Mouse (Mus musculus): ENCODE measurements at regions not wholly inside any gene's neighbourhood (a gene's known extent, or its start where the extent isn't known, plus 50 kb on each side); places are given as distances from the start of the nearest gene placed in this dataset.

DNA sequence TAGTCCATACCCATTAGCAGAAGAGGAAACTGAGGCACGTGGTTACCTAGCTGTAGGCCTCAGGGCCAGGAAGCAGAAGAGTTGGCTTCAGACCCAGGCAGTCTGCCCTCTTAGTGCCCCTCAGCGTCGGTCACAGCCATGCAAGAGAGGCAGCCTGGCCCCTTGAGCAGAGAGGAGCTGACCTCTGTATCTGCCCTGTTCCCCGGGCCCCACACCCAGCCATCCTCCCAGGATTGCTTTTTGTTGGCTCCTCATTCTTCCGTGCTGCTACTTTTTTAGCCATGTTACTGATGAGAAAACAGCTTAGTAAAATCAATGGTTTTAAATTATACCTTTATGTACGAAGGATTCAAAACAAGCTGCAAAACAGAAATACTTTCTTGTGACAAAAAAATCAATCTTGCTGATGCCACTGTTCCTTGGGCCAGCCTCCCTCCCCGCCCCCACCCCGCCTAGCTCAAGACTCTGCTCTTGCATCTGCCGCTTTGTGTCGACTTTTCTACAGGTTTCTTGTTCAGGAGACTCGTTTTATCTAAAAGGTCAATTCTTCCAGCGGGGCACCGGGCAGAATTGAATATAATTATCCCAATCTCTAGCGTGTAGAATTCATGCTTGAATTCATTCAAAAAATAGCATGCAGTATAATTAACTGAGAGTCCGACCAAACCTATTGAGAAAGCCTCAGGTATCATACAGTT, 70.8 kb downstream of the Sall1 start:
- no peaks in the 10 kb centered on the region for H3K36me3 ChIP-seq
- H3K27me3 ChIP-seq (ENCODE audit: low read depth, poor library complexity, severe bottlenecking), result peaks cover 4% of the 10 kb centered on the region; the same call in 1 of the 2 replicates
- no peak overlapping the region for H3K27ac ChIP-seq
- H3K4me3 ChIP-seq, result no peak overlapping the region
- no peaks in the 10 kb centered on the region for H3K4me1 ChIP-seq
- DNase-seq (ENCODE audit: low spot score), result no peak
- WGBS, result 73% methylated on average over 15 of the region's 15 CpGs
- H3K9me3 ChIP-seq (replicated peaks), result no peaks in the 10 kb centered on the region

DNA sequence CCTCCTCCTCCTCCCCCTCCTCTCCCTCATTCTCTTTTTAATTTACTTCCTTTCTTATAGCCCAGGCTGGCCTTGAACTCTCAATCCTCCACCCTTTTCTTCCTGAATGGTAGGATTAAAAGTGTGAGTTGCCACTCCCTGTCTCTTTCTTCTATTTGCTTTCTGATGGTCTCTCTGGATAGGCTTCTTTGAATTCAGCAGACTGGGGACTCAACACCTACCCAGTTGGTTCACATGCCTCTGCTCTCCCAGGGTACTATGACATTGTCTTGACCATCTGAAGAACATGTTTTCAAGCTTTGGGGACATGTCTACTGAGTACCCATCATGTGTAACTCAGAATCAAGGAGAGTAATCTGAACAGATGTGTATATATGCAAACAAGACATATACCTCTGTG, 85.1 kb downstream of the Sall1 start:
- no peaks in the 10 kb centered on the region for H3K27me3 ChIP-seq (ENCODE audit: low read depth, poor library complexity, severe bottlenecking)
- H3K9me3 ChIP-seq (replicated peaks), result no peaks in the 10 kb centered on the region
- no peak for DNase-seq (ENCODE audit: low spot score)
- H3K4me1 ChIP-seq, result no peaks in the 10 kb centered on the region
- no peaks in the 10 kb centered on the region for H3K36me3 ChIP-seq
- H3K4me3 ChIP-seq, result no peak overlapping the region
- no peak overlapping the region for H3K27ac ChIP-seq

DNA sequence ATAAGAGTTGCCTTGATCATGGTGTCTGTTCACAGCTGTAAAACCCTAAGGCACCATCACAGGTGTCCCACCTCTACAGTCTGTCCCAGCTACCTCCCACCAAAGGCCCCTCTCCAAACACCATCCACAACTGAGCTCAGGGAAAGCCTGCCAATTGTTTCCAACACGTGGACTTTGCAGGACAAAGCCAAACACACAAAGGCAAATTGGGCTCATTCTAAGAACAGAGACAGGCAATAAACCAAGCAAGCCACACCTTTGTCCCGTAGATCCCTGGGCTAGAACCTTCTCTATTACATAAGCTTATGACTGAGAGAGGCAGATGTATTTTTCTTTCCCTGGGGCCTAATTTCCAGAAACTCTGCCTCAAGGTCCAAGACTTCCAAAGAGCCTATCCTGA, 90.8 kb downstream of the Sall1 start:
- Histone ChIP-seq H3K9me3 (replicated peaks) (no peaks in the 10 kb centered on the region), H3K27ac (no peak overlapping the region), H3K4me1 (no peaks in the 10 kb centered on the region), H3K27me3 (ENCODE audit: low read depth, poor library complexity, severe bottlenecking) (no peaks in the 10 kb centered on the region), H3K4me3 (no peak overlapping the region), H3K36me3 (no peaks in the 10 kb centered on the region)
- 61% methylated on average over 2 of the region's 2 CpGs for WGBS
- DNase-seq (ENCODE audit: low spot score), result no peak

DNA sequence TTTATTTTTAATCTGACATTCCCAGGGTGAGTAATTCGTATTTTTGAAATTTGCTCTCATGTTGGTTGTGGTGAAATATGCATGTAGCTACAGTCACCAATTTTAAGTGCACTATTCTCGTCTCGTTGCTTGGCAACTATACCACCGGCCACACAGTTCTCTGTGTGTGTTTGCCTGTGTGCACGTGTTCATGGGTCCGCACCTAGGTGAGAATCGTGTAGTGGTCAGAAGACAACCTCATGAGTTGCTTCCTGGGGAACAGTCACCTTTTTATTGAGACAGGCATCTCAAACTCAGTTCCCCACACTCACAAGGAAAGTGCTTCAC, 92.2 kb downstream of the Sall1 start:
- no peaks in the 10 kb centered on the region for H3K4me1 ChIP-seq
- H3K4me3 ChIP-seq, result no peak overlapping the region
- H3K27me3 ChIP-seq (ENCODE audit: low read depth, poor library complexity, severe bottlenecking), result no peaks in the 10 kb centered on the region
- no peaks in the 10 kb centered on the region for H3K9me3 ChIP-seq (replicated peaks)
- no peaks in the 10 kb centered on the region for H3K36me3 ChIP-seq
- DNase-seq (ENCODE audit: low spot score), result no peak
- no peak overlapping the region for H3K27ac ChIP-seq
- WGBS, result 91% methylated on average over 7 of the region's 7 CpGs

DNA sequence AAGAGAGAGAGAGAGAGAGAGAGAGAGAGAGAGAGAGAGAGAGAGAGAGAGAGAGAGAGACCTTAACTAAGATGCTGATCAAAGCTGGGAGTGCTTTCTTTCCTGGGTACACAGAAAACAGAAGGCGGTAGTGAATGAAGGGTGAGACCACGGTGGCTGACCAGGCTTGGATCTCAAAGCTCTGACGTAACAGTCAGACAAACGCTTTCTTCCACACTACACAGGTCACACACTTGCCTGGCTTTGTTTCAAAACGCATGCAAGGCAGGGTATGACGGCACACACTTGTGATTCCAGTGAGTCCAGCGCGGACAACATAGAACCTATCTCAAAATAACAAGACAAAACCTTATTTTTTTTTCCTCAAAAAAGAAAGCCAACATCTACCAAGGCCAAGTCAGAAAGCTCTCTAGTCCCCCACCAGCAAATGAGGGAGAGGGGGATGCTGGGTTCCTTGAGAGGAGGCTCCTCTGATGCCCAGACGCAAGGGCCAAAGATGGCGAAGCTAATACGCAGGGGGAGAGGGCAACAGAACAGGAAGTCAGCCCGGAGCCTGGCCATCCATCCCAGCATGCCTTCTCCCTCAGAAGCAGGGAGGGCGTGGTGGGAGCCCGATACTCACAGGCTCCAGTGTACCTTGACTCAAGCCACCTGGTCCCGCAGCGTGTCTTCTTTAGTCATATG, 92.7 kb downstream of the Sall1 start:
- no peak for DNase-seq (ENCODE audit: low spot score)
- Histone ChIP-seq H3K36me3 (no peaks in the 10 kb centered on the region), H3K4me1 (no peaks in the 10 kb centered on the region), H3K27ac (no peak overlapping the region), H3K4me3 (no peak overlapping the region), H3K27me3 (ENCODE audit: low read depth, poor library complexity, severe bottlenecking) (no peaks in the 10 kb centered on the region), H3K9me3 (replicated peaks) (no peaks in the 10 kb centered on the region)
- 92% methylated on average over 16 of the region's 16 CpGs for WGBS

DNA sequence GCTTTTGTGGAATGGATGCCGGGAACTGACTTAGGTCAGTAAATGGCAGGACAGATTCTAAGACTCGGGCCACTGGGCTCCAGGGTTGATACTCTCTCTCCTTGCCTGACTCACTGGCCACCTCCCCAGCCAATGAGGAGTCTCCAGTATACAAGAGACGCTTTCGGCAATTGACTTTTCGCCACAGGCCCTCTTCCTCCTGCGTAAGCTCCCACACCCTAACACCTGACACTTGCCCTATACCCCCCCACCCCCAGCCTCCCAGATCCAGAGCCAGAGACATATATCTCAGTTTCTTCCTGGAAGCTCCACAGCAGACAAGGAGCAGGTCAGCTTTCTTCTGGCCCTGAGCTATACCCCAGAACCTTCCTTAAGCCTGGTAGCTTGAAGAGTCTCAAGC, 94.0 kb downstream of the Sall1 start:
- no peaks in the 10 kb centered on the region for H3K4me1 ChIP-seq
- no peak overlapping the region for H3K4me3 ChIP-seq
- H3K27ac ChIP-seq, result no peak overlapping the region
- DNase-seq (ENCODE audit: low spot score), result no peak
- H3K36me3 ChIP-seq, result no peaks in the 10 kb centered on the region
- WGBS, result 94% methylated on average over 6 of the region's 6 CpGs
- H3K27me3 ChIP-seq (ENCODE audit: low read depth, poor library complexity, severe bottlenecking), result peaks cover 5% of the 10 kb centered on the region; the same call in 1 of the 2 replicates
- no peaks in the 10 kb centered on the region for H3K9me3 ChIP-seq (replicated peaks)

DNA sequence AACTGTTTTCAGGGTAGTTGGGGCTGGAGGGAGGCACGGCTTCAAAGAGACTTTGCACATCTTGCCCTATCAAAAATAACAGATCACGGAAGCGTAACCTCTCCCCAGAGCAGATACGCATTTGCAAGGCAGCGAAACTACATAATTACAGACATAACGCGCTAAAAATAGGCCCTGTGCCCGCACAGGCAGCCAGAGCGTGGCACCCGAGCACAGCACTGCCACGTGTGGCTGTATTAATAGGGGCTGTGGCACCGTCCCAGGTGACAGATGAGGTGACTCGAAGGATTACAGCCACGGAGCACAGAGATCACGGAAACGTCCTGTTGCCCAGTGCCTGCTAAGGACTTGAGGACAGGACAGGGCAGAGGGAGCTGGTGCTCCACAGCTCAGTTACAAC, 95.0 kb downstream of the Sall1 start:
- 85% methylated on average over 16 of the region's 16 CpGs for WGBS
- Histone ChIP-seq H3K4me1 (no peaks in the 10 kb centered on the region), H3K4me3 (no peak overlapping the region), H3K27ac (no peak overlapping the region), H3K27me3 (ENCODE audit: low read depth, poor library complexity, severe bottlenecking) (peaks cover 5% of the 10 kb centered on the region; the same call in 1 of the 2 replicates), H3K9me3 (replicated peaks) (no peaks in the 10 kb centered on the region), H3K36me3 (no peaks in the 10 kb centered on the region)
- DNase-seq (ENCODE audit: low spot score), result no peak

DNA sequence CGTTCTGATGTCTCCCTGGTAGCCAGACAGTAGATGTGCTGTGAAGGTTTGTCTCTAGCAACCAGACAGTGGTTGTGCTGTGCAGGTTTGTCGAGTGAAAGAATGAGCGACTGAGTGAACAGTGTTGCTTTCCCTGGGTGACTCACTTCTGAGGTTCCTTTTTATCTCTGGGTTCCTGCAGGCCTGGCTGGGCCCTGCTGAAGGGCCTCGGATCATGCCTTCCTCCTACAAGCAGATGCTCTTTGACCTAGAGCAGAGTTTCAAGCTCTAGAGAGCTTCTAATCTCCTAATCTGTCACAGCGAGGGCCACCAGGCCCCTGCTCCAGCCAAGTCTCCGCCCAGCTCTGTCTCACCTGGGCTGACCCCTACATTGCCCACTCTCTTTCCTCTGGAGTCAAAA, 95.6 kb downstream of the Sall1 start:
- 69% methylated on average over 6 of the region's 6 CpGs for WGBS
- DNase-seq (ENCODE audit: low spot score), result no peak
- no peaks in the 10 kb centered on the region for H3K36me3 ChIP-seq
- H3K27me3 ChIP-seq (ENCODE audit: low read depth, poor library complexity, severe bottlenecking), result peaks cover 5% of the 10 kb centered on the region; the same call in 1 of the 2 replicates
- no peak overlapping the region for H3K27ac ChIP-seq
- no peaks in the 10 kb centered on the region for H3K9me3 ChIP-seq (replicated peaks)
- H3K4me3 ChIP-seq, result no peak overlapping the region
- H3K4me1 ChIP-seq, result no peaks in the 10 kb centered on the region

DNA sequence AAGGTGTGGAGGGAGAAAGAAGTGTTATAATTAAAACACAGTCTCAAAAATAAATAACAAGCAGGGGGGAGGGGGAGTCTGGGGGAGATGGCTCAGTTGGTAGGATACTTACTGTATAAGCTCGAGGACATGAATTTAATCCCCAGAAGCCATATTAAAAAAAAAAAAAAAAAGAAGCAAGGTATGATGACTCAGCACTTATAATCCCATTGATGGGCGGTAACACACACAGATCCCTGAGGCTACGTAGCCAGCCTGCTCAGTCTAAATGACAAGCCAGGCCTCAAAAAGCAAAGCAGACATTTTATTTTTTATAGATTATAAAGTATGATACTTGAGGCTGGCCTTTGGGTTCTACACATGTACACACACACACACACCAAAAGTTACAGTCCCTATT, 96.6 kb downstream of the Sall1 start:
- H3K9me3 ChIP-seq (replicated peaks), result no peaks in the 10 kb centered on the region
- H3K36me3 ChIP-seq, result no peaks in the 10 kb centered on the region
- WGBS, result 84% methylated on average over 3 of the region's 3 CpGs
- H3K4me1 ChIP-seq, result no peaks in the 10 kb centered on the region
- H3K27me3 ChIP-seq (ENCODE audit: low read depth, poor library complexity, severe bottlenecking), result peaks cover 5% of the 10 kb centered on the region; the same call in 1 of the 2 replicates
- no peak overlapping the region for H3K27ac ChIP-seq
- no peak for DNase-seq (ENCODE audit: low spot score)
- H3K4me3 ChIP-seq, result no peak overlapping the region

DNA sequence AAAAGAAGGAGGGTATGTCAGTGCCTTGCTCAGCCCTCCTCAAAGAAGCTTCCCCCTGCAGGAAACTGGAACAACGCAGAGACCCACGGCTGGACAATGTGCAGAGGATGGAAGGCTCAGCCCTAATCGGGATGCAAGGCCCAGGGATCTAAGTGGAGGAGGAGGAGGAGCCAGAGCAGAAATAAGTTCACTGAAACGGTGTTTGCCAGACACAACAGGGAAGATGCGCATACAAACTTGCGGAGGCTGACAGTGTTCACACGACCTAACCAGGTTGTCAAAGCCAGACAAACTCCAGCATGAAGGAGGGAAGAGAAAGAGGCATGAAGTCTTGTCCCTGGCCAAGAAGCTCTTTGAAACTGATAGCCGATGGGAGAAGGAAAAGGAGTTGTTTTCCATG, 98.3 kb downstream of the Sall1 start:
- no peak overlapping the region for H3K4me3 ChIP-seq
- no peaks in the 10 kb centered on the region for H3K4me1 ChIP-seq
- no peak for DNase-seq (ENCODE audit: low spot score)
- peaks cover 5% of the 10 kb centered on the region; the same call in 1 of the 2 replicates for H3K27me3 ChIP-seq (ENCODE audit: low read depth, poor library complexity, severe bottlenecking)
- no peaks in the 10 kb centered on the region for H3K9me3 ChIP-seq (replicated peaks)
- WGBS, result 66% methylated on average over 8 of the region's 8 CpGs
- no peak overlapping the region for H3K27ac ChIP-seq
- no peaks in the 10 kb centered on the region for H3K36me3 ChIP-seq

DNA sequence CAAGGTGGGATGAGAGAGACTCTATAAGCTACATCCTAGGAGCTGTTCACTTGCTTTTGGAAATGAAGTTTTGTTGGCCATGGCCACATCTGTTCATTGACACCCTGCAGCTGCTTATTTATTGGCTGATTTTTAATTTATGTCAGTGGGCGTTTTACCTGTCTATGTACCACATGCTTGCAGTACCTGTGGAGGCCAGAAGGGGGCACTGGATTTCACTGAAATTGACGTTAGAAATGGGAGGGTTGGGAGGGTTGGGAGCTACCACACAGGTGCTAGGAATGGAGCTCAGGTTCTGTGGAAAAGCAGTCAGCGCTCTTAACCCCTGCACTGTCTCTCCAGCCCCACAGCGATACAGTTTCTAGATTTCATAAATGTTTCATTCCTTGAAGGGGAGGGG, 99.9 kb downstream of the Sall1 start:
- 47% methylated on average over 4 of the region's 4 CpGs for WGBS

DNA sequence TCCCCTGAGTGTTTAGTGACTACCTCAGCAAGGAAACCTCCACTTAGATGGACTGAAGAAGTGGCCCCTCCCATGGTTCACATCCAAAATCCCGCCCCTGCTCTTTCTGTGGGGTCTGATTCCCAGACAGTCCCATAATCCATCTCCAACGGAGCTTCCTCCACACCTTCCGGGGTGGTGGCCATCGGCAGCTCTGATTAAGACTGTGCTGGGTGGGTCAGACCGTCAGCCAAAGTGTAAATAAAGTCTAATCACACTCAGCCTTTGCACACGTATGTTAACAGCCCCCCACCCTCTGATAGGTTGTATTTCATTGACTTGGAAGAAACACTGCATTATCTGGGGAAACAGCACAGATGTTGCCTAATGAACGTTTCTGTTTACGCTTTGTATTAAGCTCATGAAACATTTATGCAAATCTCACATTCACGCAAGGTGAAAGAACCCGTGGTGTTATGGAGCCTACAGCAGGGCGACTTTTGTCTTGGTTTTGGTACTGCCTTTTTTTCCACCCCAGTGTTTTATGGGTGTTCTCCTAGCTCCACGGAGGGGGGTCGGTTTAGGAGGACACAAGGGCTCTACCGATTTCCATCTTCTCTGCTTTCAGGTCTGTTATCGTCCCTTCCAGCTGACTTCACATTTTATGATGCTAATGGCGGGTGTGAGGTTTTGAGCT, 104.8 kb downstream of the Sall1 start:
- Histone ChIP-seq H3K9me3 (replicated peaks) (no peaks in the 10 kb centered on the region), H3K27me3 (ENCODE audit: low read depth, poor library complexity, severe bottlenecking) (no peaks in the 10 kb centered on the region), H3K36me3 (no peaks in the 10 kb centered on the region), H3K4me1 (peaks cover 4% of the 10 kb centered on the region; the same call in 1 of the 2 replicates), H3K27ac (no peak overlapping the region), H3K4me3 (no peak overlapping the region)
- DNase-seq (ENCODE audit: low spot score), result no peak
- 64% methylated on average over 16 of the region's 16 CpGs for WGBS

More for the DNA sequence above, 99.9 kb downstream of the Sall1 start:
- no peak overlapping the region for H3K4me3 ChIP-seq
- no peak overlapping the region for H3K27ac ChIP-seq
- peak; percentile 51 for DNase-seq (ENCODE audit: low spot score)
- H3K9me3 ChIP-seq (replicated peaks), result no peaks in the 10 kb centered on the region
- peaks cover 5% of the 10 kb centered on the region; the same call in 1 of the 2 replicates for H3K27me3 ChIP-seq (ENCODE audit: low read depth, poor library complexity, severe bottlenecking)
- no peaks in the 10 kb centered on the region for H3K36me3 ChIP-seq
- H3K4me1 ChIP-seq, result no peaks in the 10 kb centered on the region

DNA sequence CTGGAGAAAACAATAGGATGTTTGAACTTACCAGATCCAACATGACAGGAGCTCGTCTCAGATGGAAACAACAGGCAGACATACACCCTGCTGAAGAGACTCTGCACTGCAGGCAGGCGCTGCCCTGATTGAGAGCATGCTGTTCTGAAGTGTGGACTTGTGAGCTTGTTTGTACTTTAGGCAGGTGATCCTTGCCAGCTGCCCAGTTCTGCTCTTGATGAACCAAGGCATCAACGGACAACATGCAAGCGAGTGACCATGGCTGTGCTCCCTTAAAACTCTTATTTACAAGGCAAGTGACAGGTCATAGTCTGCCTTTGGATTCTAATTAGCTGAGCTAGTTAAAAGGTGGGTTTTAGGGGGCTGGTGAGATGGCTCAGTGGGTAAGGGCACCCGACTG, 109.3 kb downstream of the Sall1 start:
- Histone ChIP-seq H3K4me3 (no peak overlapping the region), H3K27ac (no peak overlapping the region), H3K36me3 (no peaks in the 10 kb centered on the region), H3K9me3 (replicated peaks) (no peaks in the 10 kb centered on the region), H3K27me3 (ENCODE audit: low read depth, poor library complexity, severe bottlenecking) (no peaks in the 10 kb centered on the region; the same call in 1 of the 2 replicates), H3K4me1 (peaks cover 4% of the 10 kb centered on the region; the same call in 1 of the 2 replicates)
- WGBS, result 91% methylated on average over 5 of the region's 5 CpGs
- DNase-seq (ENCODE audit: low spot score), result no peak
